Comparison of ENCODE assay signal across 11 mouse cellular contexts in genomic region chr5:140997767-140998166, GRCm38 (mm10). TPM values are rescaled to one million over a fixed set of nuclear protein-coding genes. Genes with fewer than 3 reads are reported as not detected.
DNase-seq lines count a peak whose midpoint lies in the region; ATAC-seq and TF ChIP-seq lines count a peak whose summit lies in the region.
"Had no signal": no experiment of that assay in that cellular context is flagged by ENCODE, and none has a peak within 500 bp of the region (broad histone marks: within the 10 kb centered on the region; RNA-seq: fewer than 3 reads in every experiment).

No protein-coding gene starts in this region.

- no peak for ATAC-seq in frontal cortex, adult (ENCODE audit: low TSS enrichment)

- no peaks in the 10 kb centered on the region for H3K4me1 ChIP-seq in lung, adult 2 months (ENCODE audit: control insufficient read depth, insufficient read depth, low read length)
- H3K4me1 ChIP-seq: forebrain, embryonic 12.5 days; heart, embryonic 13.5 days had no signal

- TF ChIP-seq CTCF in lung, adult 2 months (IDR thresholded peaks at IDR 0.05; ENCODE audit: insufficient read depth, low read length): peak; percentile 15; the same call in 1 of the 2 replicates
- peak; percentile 23; the same call in 1 of the 2 replicates for TF ChIP-seq CTCF in brain, embryonic 14.5 days (IDR thresholded peaks at IDR 0.05; ENCODE audit: borderline replicate concordance, extremely low read depth, insufficient read depth, insufficient read length)

- 73% methylated on average over 4 of the region's 4 CpGs for WGBS in lung, adult 2 months

- no peak for TF ChIP-seq POLR2A in lung, adult 2 months (IDR thresholded peaks at IDR 0.05; ENCODE audit: borderline replicate concordance, extremely low read depth, low read depth, low read length)
- no peak for TF ChIP-seq POLR2A in brain, embryonic 14.5 days (IDR thresholded peaks at IDR 0.05; ENCODE audit: borderline replicate concordance, extremely low read depth, insufficient read depth, insufficient read length, poor library complexity, severe bottlenecking)

- H3K4me3 ChIP-seq in lung, adult 2 months (replicated peaks; ENCODE audit: extremely low read depth, low read depth, low read length): no peak overlapping the region
- H3K4me3 ChIP-seq: forebrain, embryonic 12.5 days; heart, embryonic 13.5 days had no signal

- peak; percentile 11 to 20 for DNase-seq in cerebellum, postnatal 10 days
- DNase-seq in cerebellum, postnatal 36 days: no peak
- DNase-seq in lung, adult 2 months: no peak
- no peak for DNase-seq in lung, postnatal 14 days
- no peak for DNase-seq in brain, embryonic 14.5 days (ENCODE audit: low read depth)
- DNase-seq in thymus, postnatal 25 days: peak; percentile 54
- DNase-seq in spleen, postnatal 4 days (ENCODE audit: low spot score in 2 of 2): no peak
- DNase-seq: right cerebral cortex, postnatal 25 days had no signal

RNA-seq across cellular contexts. Expression of gene Card11, which starts 2.6 kb away (rescaled TPM):
- 12.3 and 15.3 TPM in 2 replicates for polyA plus RNA-seq in lung, adult 2 months (2012; rRNA removed)
- polyA plus RNA-seq in brain, embryonic 14.5 days (2012; rRNA removed): 0.06 and 0.16 TPM in 2 replicates

Comparison
In these comparisons a context has a peak if more than half of its experiments do, and no peak if none do; other contexts are left out.
1. DNase-seq: peak in cerebellum, postnatal 10 days (2 of 2) and thymus, postnatal 25 days (single experiment); none in cerebellum, postnatal 36 days (0 of 2), lung, adult 2 months (single experiment), lung, postnatal 14 days (single experiment), brain, embryonic 14.5 days (single experiment) and spleen, postnatal 4 days (0 of 2).
2. RNA of gene Card11, which starts 2.6 kb away (polyA plus RNA-seq): 12.3 to 15.3 TPM in lung, adult 2 months; 0.06 to 0.16 TPM in brain, embryonic 14.5 days; every median in the first group is over 10 times any median in the second.